Mouse (Mus musculus): Measurements from ENCODE around the gene Mpped2. TPM values are rescaled to one million over a fixed set of nuclear protein-coding genes. Genes with fewer than 3 reads are reported as not detected.

Gene Mpped2
- polyA plus RNA-seq, 1 experiment: 1.1 TPM

DNA sequence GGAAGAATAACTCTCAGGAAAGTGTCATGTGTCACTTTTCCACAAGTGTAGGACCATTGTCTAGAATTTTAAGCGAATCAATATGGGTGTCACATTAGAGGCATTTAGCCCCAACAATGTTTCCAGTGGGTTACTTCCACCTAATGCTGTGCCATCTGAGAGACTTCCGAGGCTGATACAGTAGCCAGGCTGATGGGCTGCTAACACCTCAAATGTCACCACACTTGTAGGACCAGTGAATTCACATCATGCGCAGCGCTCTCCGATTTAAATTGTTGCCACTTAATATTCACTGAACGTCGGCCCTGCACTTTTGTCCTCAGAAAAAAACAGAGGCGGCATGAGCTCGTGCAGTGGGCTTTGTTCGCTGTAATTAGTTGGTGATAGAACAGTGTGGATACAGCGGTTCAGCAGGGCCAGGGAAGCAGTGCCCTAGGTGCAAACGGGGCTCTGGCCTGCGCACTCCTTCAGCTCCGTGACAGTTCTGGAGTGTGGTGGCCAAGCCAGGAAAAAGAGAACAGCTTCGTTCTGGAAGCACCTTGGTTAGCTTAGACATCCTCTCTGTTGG, 42.8 kb downstream of the Mpped2 start:
- Histone ChIP-seq H3K4me1 (replicated peaks; ENCODE audit: control insufficient read depth, insufficient read depth, low read length) (no peaks in the 10 kb centered on the region), H3K27ac (ENCODE audit: control insufficient read depth, insufficient read depth, low read length) (no peak overlapping the region), H3K4me3 (ENCODE audit: control insufficient read depth, insufficient read depth, low read length) (no peak overlapping the region), H3K36me3 (ENCODE audit: control insufficient read depth, insufficient read depth, low read length) (no peaks in the 10 kb centered on the region), H3K27me3 (ENCODE audit: control insufficient read depth, insufficient read depth, low read length) (no peaks in the 10 kb centered on the region)
- no peak for TF ChIP-seq POLR2A (IDR thresholded peaks at IDR 0.05; ENCODE audit: control insufficient read depth, extremely low read depth, insufficient read depth, low read length, poor library complexity)
- no peak for TF ChIP-seq CTCF (IDR thresholded peaks at IDR 0.05; ENCODE audit: borderline replicate concordance, control insufficient read depth, extremely low read depth, insufficient read depth, low read length, poor library complexity)
- 92% methylated on average over 15 of the region's 15 CpGs for WGBS
- no peak for DNase-seq

GRCm38 (mm10) chr2:106738951-106739350, 45.9 kb downstream of the Mpped2 start:
- Histone ChIP-seq H3K36me3 (ENCODE audit: control insufficient read depth, insufficient read depth, low read length) (no peaks in the 10 kb centered on the region), H3K27me3 (ENCODE audit: control insufficient read depth, insufficient read depth, low read length) (no peaks in the 10 kb centered on the region), H3K4me1 (replicated peaks; ENCODE audit: control insufficient read depth, insufficient read depth, low read length) (no peaks in the 10 kb centered on the region), H3K27ac (ENCODE audit: control insufficient read depth, insufficient read depth, low read length) (no peak overlapping the region), H3K4me3 (ENCODE audit: control insufficient read depth, insufficient read depth, low read length) (no peak overlapping the region)
- no peak for DNase-seq
- 91% methylated on average over 5 of the region's 5 CpGs for WGBS
- TF ChIP-seq POLR2A (IDR thresholded peaks at IDR 0.05; ENCODE audit: control insufficient read depth, extremely low read depth, insufficient read depth, low read length, poor library complexity) (no peak), CTCF (IDR thresholded peaks at IDR 0.05; ENCODE audit: borderline replicate concordance, control insufficient read depth, extremely low read depth, insufficient read depth, low read length, poor library complexity) (no peak)

DNA sequence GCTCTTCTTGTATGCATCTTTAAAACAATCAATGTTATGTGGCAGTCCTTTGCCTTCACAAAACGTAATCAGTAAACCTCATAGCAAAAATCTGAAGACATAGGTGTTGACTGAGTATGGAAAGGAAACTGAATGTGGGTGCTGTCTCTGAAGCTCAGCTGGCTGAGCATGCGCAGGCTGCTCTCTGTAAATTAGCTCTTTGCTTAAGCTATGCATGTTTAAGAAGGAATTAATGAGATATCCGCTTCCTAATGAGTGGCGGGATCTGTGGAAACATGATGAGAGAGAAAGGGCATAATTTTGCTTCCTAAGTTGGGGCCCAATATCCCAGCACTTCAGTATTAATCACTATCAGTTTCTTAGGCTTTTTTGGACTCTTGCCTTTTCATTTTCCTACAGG, 51.0 kb downstream of the Mpped2 start:
- 95% methylated on average over 4 of the region's 4 CpGs for WGBS
- no peak overlapping the region for H3K4me3 ChIP-seq (ENCODE audit: control insufficient read depth, insufficient read depth, low read length)

DNA sequence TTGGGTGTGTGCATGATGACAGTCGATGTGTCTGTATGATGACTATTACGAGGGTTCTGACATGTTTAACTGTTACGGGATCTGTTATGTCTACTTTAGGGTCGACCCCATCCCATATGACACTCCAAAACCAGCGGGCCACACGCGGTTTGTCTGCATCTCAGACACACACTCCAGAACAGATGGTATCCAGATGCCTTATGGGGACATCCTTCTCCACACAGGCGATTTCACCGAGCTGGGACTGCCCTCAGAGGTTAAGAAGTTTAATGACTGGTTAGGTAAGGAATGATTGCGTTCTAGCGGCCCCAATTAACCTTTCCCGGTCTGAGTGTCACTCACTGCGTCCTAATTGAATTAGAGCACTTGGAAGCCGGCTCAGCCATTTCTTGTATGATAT, 51.5 kb downstream of the Mpped2 start:
- H3K27ac ChIP-seq (ENCODE audit: control insufficient read depth, insufficient read depth, low read length): no peak overlapping the region
- WGBS: 95% methylated on average over 14 of the region's 14 CpGs
- no peaks in the 10 kb centered on the region for H3K27me3 ChIP-seq (ENCODE audit: control insufficient read depth, insufficient read depth, low read length)
- no peak overlapping the region for H3K4me3 ChIP-seq (ENCODE audit: control insufficient read depth, insufficient read depth, low read length)
- H3K4me1 ChIP-seq (replicated peaks; ENCODE audit: control insufficient read depth, insufficient read depth, low read length): no peaks in the 10 kb centered on the region
- TF ChIP-seq CTCF (IDR thresholded peaks at IDR 0.05; ENCODE audit: borderline replicate concordance, control insufficient read depth, extremely low read depth, insufficient read depth, low read length, poor library complexity) (no peak), POLR2A (IDR thresholded peaks at IDR 0.05; ENCODE audit: control insufficient read depth, extremely low read depth, insufficient read depth, low read length, poor library complexity) (no peak)
- no peaks in the 10 kb centered on the region for H3K36me3 ChIP-seq (ENCODE audit: control insufficient read depth, insufficient read depth, low read length)
- DNase-seq: no peak

More for the DNA sequence above, 51.0 kb downstream of the Mpped2 start:
- DNase-seq: no peak
- Histone ChIP-seq H3K4me1 (replicated peaks; ENCODE audit: control insufficient read depth, insufficient read depth, low read length) (no peaks in the 10 kb centered on the region), H3K27ac (ENCODE audit: control insufficient read depth, insufficient read depth, low read length) (no peak overlapping the region), H3K36me3 (ENCODE audit: control insufficient read depth, insufficient read depth, low read length) (no peaks in the 10 kb centered on the region), H3K27me3 (ENCODE audit: control insufficient read depth, insufficient read depth, low read length) (no peaks in the 10 kb centered on the region)
- TF ChIP-seq POLR2A (IDR thresholded peaks at IDR 0.05; ENCODE audit: control insufficient read depth, extremely low read depth, insufficient read depth, low read length, poor library complexity): no peak

- no peaks in the 10 kb centered on the region for H3K27me3 ChIP-seq (ENCODE audit: control insufficient read depth, insufficient read depth, low read length)
- TF ChIP-seq CTCF (IDR thresholded peaks at IDR 0.05; ENCODE audit: borderline replicate concordance, control insufficient read depth, extremely low read depth, insufficient read depth, low read length, poor library complexity): no peak
- no peak for TF ChIP-seq POLR2A (IDR thresholded peaks at IDR 0.05; ENCODE audit: control insufficient read depth, extremely low read depth, insufficient read depth, low read length, poor library complexity)
- H3K27ac ChIP-seq (ENCODE audit: control insufficient read depth, insufficient read depth, low read length): no peak overlapping the region
- no peak for DNase-seq
- WGBS: 95% methylated on average over 1 of the region's 1 CpGs
- no peak overlapping the region for H3K4me3 ChIP-seq (ENCODE audit: control insufficient read depth, insufficient read depth, low read length)
- no peaks in the 10 kb centered on the region for H3K4me1 ChIP-seq (replicated peaks; ENCODE audit: control insufficient read depth, insufficient read depth, low read length)
- H3K36me3 ChIP-seq (ENCODE audit: control insufficient read depth, insufficient read depth, low read length): no peaks in the 10 kb centered on the region
Measured at GRCm38 (mm10) chr2:106745364-106745763, 52.3 kb downstream of the Mpped2 start.

- no peak overlapping the region for H3K4me3 ChIP-seq (ENCODE audit: control insufficient read depth, insufficient read depth, low read length)
- no peak overlapping the region for H3K27ac ChIP-seq (ENCODE audit: control insufficient read depth, insufficient read depth, low read length)
- no peaks in the 10 kb centered on the region for H3K4me1 ChIP-seq (replicated peaks; ENCODE audit: control insufficient read depth, insufficient read depth, low read length)
- DNase-seq: no peak
- H3K27me3 ChIP-seq (ENCODE audit: control insufficient read depth, insufficient read depth, low read length): no peaks in the 10 kb centered on the region
- WGBS: 96% methylated on average over 6 of the region's 6 CpGs
- TF ChIP-seq CTCF (IDR thresholded peaks at IDR 0.05; ENCODE audit: borderline replicate concordance, control insufficient read depth, extremely low read depth, insufficient read depth, low read length, poor library complexity) (no peak), POLR2A (IDR thresholded peaks at IDR 0.05; ENCODE audit: control insufficient read depth, extremely low read depth, insufficient read depth, low read length, poor library complexity) (no peak)
- no peaks in the 10 kb centered on the region for H3K36me3 ChIP-seq (ENCODE audit: control insufficient read depth, insufficient read depth, low read length)
Measured at GRCm38 (mm10) chr2:106746211-106746610, 53.1 kb downstream of the Mpped2 start.

DNA sequence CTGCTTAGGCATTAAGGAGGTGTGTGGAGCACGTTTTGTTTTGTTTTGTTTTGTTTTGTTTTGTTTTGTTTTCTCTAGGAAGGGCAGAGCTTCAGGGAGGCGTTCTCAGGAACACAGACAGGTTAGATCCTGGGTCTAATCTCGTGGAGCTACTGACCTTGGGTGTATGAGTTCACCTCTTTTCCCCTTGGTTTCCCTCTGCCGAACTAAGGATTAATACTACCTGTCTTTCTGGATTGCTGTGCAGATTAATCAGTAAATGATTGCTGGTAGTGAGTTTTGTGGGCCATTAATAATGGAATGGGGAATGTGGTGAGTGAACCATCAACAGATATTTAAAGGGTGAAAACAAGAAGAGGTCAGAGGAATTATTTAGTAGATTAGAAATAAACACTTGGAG, 53.8 kb downstream of the Mpped2 start:
- DNase-seq: no peak
- Histone ChIP-seq H3K27ac (ENCODE audit: control insufficient read depth, insufficient read depth, low read length) (no peak overlapping the region), H3K4me3 (ENCODE audit: control insufficient read depth, insufficient read depth, low read length) (no peak overlapping the region), H3K27me3 (ENCODE audit: control insufficient read depth, insufficient read depth, low read length) (no peaks in the 10 kb centered on the region), H3K4me1 (replicated peaks; ENCODE audit: control insufficient read depth, insufficient read depth, low read length) (no peaks in the 10 kb centered on the region), H3K36me3 (ENCODE audit: control insufficient read depth, insufficient read depth, low read length) (no peaks in the 10 kb centered on the region)
- WGBS: 87% methylated on average over 4 of the region's 4 CpGs
- TF ChIP-seq CTCF (IDR thresholded peaks at IDR 0.05; ENCODE audit: borderline replicate concordance, control insufficient read depth, extremely low read depth, insufficient read depth, low read length, poor library complexity) (no peak), POLR2A (IDR thresholded peaks at IDR 0.05; ENCODE audit: control insufficient read depth, extremely low read depth, insufficient read depth, low read length, poor library complexity) (no peak)

All from thymus, adult 2 months (tissue).